Mouse (Mus musculus): ENCODE measurements around the gene Akt2.
"Not testable (repeated sequence)": the region's sequence is repeated elsewhere in the genome, so short reads cannot be mapped to it uniquely, and the experiment has no call there.

The Akt2 gene

DNA sequence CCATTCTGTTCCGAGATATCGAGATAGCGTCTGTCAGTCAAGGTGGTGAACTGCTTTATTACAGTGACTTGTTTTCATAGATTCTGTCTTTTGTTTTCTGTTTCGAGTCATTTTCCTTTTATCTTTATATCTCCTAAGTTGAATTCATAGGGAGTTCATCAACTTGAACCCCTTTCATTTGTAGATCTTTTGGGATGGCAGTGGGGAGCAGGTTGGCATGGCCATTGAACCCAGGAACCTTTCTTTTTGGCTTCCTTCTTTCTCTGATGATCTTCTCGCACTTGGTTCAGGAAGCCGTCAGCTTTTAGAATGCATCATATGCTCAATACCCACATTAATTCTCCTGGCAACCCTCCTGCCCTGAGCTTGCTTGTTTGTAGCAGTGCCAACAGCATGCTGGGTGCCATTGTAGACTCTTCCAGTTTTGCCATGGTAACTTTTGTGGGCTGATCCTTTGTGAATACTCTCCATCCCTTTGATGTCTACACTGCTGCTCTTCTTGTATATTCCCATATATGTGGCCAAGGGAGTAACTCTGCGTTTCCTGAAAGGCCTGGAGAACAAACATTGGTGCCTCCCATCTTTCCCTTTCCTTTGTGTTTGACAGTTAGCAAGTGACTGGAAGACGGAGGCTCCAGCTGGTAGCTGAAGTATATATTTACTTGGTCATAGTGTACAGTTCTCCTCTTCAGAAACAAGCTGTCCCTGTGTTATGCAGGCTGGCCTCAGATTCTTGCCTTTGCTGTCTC lies 22.6 kb downstream of the Akt2 start:
- DNase-seq (ENCODE audit: low spot score), result no peak

DNA sequence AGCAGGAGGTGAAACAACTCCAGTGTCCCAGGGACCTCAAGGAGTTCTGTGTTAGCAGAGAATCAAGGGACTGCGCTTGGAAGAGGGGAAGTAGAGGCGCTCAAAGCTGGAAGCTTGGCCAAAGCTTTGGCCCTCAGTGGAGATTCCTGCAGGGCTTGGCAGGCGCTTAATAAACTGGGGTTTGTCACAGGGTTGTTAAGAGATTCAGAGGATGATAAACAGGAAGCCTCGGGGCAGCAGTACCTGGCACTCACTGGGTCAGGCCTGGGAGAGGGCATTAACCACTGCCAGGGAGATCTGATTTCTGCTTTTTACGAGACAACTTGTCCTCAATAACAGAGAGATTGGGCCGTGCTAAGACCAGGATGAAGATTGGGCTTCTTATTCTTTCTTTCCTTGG lies 29.7 kb downstream of the Akt2 start:
- no peak for DNase-seq (ENCODE audit: low spot score)

DNA sequence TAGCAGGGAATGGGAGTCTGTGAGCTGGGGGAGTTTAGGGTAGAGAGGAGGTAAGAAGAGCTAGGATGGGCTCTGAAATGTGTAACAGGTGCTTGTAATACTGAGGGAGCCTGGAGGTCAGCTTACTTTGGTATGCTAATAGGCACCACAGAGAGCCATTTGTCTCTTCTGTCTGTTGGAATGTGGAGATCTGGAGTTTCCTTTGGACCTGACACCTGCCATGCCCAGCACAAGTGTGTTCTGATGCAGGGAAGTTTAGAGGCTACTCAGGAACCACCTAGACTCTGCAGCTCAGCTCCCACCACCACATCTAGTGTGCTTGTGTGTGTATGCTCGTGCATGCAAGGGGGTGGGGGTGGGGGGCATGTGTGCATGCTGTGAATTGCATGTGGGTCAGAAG lies 30.9 kb downstream of the Akt2 start:
- DNase-seq (ENCODE audit: low spot score), result no peak

DNA sequence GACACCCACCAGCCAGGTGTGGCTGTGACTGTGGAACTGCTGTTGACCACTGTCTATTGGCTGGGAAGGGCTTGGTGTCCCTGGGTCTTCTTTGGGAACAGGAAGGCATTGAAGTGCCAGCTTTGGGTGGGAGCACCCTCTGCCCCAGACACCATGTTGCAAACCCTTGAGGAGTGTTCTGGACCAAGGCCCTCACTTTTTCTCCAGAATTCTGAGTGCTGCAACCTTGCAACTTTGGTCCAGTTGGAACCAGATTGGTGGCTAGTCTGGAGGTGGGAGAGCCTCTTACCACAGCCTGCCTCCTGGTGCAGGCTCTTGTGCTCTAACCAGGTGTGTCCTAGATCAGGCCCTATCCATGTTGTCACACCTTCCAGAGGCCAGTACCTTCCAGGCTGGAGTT lies 33.6 kb downstream of the Akt2 start:
- no peak for DNase-seq (ENCODE audit: low spot score)

DNA sequence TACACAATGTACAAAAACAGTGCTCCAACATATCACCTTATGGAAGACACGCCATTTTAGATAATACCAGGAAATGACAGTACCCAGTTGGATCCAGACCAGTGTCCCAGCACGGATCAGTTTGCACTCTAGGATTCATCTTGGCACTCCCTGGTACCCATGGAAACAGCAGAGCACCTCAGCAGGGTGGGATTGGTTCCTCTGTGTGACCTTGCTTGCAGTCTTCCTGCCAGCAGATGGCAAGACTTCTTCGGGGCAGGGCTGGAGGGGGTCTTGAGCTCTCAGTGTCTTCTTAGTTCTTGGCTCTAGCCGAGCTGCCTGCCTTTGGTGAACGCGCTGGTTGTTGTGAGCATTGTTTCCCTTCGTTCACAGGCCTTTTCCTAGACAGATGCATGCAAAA lies 36.4 kb downstream of the Akt2 start:
- DNase-seq (ENCODE audit: low spot score), result no peak

DNA sequence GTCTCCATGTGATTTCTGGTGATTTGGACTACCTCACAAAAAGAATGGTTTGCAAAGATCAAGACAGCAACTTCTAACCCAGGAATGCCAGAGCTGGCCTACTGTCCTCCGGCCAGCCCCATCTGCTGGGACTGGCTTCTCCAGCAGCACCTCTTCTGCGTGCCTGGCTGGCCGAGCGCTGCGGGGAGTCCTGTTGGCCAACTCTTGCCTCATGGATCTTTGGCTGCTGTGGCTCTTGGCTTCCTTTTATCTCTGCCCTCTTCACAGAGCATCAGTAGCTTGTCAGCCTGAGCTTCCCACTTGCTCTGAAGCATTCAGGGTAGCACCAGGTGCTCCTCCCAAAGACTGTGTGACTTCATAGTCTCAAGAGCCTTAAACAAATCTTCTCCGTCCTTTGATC lies 36.8 kb downstream of the Akt2 start:
- no peak for DNase-seq (ENCODE audit: low spot score)

DNA sequence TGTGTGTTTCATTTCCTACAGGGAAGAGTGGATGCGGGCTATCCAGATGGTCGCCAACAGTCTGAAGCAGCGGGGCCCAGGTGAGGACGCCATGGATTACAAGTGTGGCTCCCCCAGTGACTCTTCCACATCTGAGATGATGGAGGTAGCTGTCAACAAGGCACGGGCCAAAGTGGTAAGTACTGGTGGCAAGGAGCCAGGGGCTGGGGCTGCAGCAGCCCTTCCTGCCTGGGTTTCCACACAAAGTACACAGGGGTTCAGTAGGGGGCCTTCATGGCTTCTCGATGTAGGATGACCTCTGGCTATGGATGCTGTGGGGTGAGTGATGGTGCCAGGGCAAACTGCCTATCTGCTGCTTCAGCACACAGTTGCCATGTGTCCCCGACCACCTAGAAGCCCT lies 37.5 kb downstream of the Akt2 start:
- not testable (repeated sequence) for DNase-seq (ENCODE audit: low spot score)

DNA sequence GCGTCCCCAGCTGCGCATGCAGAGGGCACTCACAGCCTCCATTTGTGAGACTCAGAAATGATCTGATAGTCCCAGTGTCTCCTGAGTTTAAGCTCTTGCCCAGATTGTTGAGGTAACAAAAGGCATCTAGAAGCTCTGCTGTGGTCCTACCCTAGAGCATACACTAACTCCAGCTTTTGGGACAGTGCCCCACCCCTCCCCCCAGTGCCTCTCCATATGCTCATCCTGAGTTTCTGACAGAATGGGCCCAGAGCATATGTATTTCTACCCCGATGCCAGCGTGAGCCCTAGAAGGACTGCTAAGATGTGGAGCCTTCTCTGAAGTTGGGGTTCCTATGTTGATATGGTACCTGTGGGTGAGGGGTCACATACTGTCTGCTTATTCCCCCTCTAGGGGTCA lies 40.1 kb downstream of the Akt2 start:
- DNase-seq (ENCODE audit: low spot score), result no peak

DNA sequence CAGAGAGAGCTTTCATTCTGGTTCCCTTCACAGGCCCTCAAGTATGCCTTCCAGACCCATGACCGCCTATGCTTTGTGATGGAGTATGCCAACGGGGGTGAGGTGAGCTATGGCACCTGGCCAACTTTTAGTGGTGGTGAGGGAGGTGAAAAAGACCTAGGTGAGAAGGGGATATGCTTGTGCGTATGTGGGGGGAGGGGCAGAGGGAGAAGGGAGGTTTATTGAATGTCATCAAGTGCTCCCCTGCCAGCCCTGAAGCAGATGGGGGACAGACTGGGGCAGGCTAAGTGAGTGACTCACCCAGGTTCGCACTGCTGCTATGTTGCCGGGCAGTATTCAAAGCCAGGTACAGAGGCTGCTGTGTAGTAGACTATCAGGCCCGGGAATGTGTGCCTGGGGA lies 41.8 kb downstream of the Akt2 start:
- no peak for DNase-seq (ENCODE audit: low spot score)

DNA sequence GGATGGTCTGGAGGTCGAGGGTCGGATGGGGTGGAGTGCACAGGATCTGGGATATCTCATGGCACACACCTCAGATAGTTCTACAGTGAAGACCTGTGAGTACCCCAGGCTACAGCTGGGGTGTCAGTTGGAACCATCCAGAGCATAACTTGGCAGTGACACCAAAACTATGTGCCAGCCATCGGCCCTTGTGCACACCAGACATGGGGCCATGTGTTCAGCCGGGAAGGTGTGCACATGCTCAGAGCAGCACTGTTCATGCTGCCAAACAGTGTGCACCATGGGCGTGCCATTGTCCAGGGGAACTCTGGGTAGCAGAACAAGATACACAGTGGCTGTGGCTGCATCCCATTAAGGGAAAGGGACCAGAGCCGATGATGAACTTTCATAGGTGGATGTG lies 43.3 kb downstream of the Akt2 start:
- DNase-seq (ENCODE audit: low spot score), result no peak

DNA sequence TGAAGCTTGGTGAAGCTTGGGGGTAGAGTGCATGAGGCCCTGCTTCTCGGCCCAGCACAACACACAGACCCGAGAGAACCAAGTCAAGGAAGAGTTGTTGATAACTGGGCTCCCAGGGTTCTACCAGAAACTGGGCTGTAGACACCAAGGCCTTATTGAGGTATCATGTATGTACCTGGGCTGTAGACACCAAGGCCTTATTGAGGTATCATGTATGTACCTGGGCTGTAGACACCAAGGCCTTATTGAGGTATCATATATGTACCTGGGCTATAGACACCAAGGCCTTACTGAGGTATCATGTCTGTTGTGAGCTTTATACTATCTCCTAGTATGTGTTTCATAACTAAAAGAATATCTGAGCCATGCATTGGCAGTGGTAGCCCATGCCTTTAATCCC lies 43.7 kb downstream of the Akt2 start:
- DNase-seq (ENCODE audit: low spot score), result not testable (repeated sequence)

DNA sequence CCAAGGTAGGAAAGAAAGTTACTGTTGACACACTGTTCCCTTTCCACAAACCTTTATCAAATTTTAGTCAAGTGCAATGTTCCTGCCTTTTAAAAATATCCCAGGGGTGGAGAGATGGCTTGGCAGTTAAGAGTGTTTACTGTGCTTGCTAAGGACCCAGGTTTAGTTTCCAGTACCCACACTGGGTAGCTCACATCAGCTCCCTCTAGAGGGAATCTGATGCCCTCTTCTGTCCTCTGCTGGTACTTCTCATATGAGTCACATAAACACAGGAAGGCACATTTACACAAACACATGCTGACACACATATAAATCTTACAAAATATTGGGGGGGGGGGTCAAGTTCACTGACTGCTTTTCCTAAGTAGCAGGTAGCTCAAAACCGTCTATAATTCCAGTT lies 53.1 kb downstream of the Akt2 start:
- no peak for DNase-seq (ENCODE audit: low spot score)

DNA sequence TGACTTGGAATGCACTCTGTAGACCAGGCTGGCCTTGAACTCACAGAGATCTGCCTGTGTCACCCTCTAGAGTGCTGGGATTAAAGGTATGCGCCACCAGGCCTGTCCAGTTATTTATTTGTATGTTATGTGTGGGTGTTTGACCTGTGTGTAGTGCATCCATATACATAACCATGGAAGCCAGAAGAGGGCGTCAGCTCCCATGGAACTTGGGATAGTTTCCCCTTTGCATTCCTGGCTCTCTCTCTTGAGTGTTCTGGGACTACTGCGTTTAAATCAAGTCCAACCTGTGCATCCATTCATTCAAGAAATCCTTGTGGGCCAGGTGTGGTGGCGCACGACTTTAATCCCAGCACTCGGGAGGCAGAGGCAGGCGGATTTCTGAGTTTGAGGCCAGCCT lies 55.2 kb downstream of the Akt2 start:
- no peak for DNase-seq (ENCODE audit: low spot score)

DNA sequence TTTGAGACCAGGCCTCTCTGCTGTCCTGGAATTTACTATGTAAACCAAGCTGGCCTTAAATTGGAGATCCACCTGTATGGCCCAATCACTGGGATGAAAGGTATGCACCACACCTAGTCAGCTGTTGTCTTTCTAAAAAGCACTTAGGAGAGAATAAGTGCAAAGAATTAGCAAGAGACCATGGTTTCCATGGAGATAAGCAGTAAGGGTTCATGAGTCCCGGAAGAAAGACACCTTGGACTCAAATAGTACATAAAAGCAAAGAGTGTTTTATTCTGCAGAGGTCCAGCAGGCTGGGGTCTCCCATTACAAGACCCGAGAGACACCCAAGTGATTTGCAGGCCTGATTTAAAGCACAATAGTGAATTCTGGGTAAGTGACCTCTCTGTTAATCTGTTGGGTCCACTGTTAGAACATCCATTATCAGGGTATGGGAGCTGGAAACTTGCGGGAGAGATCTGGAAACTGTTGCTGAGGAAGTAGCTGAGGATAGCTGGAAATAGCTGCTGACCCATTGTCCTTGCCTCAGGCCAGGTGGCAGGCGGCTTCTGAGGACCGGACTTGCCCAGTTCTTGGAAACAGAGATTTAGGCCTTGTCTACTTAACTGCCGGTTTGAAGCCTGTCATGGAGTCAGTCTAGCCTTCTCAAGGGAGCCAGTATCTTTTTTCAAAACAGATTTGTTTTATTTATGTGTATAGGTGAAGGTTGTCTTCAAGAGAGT lies 56.1 kb downstream of the Akt2 start:
- no peak for DNase-seq (ENCODE audit: low spot score)

DNA sequence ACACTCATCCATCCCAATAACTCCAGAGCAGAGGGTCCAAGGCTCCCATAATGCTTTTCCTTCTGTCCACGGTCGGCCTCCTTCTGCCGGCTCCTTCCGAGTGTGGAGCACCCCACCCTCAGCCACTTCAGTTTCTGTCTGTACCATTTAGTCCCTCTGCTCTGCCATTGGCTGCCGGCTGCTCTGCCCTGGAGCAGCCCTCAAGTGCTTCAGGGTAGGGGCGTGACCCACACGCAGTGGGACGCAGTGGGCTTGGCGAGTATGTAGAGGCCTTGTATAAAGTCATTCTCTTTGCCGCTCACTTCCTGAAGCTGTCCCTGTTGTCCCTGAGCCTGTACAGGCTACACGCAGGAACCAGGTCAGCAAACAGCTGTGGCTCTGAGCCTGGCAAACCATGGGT lies 58.4 kb downstream of the Akt2 start:
- DNase-seq (ENCODE audit: low spot score), result no peak

DNA sequence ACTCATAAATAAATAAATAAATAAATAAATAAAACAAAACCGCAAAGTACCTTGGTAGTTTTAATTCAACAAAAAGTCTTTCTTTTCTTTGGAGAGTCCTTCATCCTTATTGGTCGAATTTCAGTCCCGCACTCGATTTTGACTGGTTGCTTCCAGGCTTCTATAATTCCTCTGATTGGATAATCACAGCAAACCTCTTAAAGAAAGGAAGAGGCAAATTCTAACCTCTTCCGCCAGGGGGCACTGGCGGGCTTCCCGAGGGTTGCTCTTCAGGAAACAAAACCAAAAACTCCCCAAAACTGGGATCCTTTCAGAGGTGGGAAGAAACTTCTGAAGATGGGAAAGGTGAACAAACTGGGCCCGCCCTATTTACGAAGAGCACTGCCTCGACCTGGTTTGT lies 59.6 kb downstream of the Akt2 start:
- peak; percentile 28 for DNase-seq (ENCODE audit: low spot score)

DNA sequence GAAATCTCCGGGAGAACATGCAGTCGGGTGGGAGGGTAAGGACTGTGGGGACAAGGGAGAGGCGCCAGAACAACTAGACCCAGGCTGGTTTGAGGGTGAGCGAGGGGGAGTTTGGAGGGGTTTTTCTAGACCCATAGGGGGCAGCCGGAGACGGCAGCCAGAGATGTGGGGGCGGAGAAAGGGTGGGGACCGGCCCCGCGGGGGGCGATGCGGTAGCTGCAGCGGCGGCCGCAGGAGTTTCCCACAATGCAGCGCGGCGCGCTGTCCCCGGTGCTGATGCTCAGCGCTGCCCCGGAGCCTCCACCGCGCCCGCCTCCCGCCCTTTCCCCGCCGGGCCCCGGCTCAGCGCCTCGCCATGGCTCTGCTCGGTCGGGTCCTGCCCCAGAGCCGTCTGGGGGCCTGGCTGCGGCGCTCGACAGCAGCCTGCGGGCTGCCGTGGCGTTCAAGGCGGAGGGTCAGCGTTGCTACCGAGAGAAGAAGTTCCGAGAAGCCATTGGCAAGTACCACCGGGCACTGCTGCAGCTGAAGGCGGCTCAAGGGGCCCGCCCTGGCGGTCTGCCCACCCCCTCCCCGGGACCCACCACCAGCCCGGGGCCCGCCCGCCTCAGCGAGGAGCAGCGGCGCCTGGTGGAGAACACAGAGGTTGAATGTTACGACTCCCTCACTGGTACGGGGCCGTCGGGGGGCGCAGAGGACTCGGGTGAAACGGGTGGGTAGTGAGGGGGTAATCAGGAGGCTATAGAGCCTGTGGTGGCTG lies 62.5 kb downstream of the Akt2 start, which contains the start of gene Ttc9b:
Ttc9b (plus strand) TSS at position 235 of the 757 bp plus-strand sequence.
- no peak for DNase-seq (ENCODE audit: low spot score)

DNA sequence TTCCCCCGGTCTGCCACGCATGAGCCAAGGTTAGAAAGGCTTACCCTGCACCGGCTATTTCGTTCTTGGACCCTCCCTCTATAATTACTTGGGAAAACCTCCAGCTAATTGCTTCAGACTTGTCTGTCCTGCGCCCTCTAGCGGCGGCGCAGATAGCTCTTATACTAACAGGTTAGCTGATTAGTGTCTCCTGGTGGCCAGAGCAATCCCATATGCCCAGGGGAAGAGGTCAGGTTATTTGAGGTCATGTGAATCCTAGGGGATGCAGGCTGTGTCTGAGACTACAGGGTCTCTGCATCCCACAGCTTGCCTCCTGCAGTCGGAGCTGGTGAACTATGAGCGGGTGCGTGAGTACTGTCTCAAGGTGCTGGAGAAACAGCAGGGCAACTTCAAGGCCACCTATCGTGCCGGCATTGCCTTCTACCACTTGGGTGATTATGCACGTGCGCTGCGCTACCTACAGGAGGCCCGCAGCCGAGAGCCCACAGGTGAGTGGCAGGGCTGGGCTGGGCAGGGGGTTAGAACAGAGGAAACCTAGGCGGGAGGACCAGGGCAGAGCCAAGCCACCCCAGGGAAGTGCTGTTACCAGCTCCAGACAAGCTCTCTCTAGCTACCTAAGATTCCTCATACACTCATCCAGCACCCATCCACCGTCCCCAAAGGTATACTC lies 63.4 kb downstream of the Akt2 start:
- DNase-seq (ENCODE audit: low spot score), result no peak

DNA sequence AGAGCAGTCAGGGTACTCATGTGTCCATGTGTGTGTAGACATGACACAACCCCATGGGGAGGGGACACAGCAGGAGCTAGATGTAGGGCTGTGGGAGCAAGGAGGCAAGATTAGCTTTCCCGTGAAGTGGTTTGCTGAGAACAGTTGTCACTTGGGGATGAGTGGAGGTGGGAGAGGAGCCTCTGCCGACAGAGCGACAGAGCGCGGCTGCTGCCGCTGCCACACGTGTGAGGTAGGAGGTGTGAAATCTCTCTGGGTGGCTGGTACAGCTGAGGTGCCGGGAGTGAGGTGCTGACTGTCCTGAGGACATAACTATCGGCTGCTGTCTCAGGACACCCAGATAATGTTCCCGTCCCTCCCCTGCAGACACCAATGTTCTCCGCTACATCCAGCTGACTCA lies 64.2 kb downstream of the Akt2 start:
- no peak for DNase-seq (ENCODE audit: low spot score)

DNA sequence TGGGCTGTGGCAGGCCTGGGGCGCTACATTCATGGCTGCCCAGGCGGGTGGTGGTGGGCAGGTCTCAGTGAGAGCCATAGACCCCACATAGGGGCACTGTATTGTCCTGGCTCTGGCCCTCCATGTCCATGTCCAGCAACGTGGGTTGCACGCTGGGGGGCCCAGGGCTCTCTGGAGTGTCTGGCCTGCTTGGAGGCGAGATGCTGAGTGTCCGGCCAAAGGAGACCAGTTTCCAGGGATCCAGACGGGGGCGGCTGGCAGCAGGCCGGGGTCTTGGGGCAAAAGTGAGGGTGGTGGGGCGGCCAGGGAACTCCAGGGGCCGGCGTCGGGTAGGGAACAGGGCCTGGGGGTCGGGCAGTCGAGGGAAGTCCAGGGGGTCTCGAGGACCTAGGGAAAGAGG lies 65.2 kb downstream of the Akt2 start:
- no peak for DNase-seq (ENCODE audit: low spot score)

DNA sequence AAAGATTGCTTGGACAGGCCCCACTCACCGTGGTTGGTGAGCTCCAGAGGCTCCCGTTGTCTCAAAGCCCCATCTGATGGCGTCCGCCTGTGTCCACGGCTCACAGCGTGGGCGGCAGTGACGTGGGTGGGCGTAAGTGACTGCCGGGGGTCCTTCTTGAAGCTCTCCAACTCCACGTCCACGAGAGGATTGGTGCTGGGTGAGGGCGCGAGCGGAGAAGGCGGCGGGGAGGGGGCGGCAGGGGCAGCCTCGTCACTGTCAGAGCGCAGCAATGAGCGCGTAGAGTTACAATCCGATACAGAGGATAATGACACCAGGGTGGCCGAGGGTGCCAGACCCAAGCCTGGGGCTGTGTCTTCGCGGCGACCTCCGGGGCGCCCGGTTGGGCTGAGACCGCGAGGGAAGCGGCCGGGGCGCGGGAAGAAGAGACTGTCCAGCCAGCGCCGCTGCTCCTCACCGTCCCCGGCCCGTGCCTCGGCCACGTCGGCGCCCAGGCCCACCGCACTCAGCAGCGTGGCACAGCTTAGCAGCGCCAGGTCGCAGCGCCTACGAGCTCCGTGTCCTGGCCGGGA lies 66.6 kb downstream of the Akt2 start:
- DNase-seq (ENCODE audit: low spot score), result no peak

Data from yolk sac, embryonic 10.5 days (tissue).